Mouse (Mus musculus) heart, postnatal 0 days (tissue): Measurements from ENCODE around the gene Msh5. TPM values are rescaled to one million over a fixed set of nuclear protein-coding genes. Genes with fewer than 3 reads are reported as not detected.

Experiments
- ATAC-seq: fragments of 200-750 bp; cut with Nextera tagmentation; 2 replicates; pipeline ENCODE4 v1.8.0; 2017; ENCODE audit warnings: low read depth, moderate number of reproducible peaks, moderate library complexity; ENCODE audit not compliant: insufficient read depth
- DNase-seq: peaks from one replicate; pipeline ENCODE4 v3.0.0-alpha.2; 2016; ENCODE audit warnings: low spot score
- H3K27ac ChIP-seq: fragments of 300-500 bp; sonication (generic); 2 replicates; pipeline ENCODE4 v1.5.1; 2014; ENCODE audit warnings: low read depth, mild to moderate bottlenecking
- H3K27me3 ChIP-seq: fragments of 300-500 bp; sonication (generic); 2 replicates; pipeline ENCODE4 v1.6.1; 2014; ENCODE audit warnings: low read length, mixed read lengths; ENCODE audit not compliant: control insufficient read depth, insufficient read depth
- H3K36me3 ChIP-seq: fragments of 300-500 bp; sonication (generic); replicated peaks from 2 replicates; pipeline ENCODE4 v1.6.1; 2014; ENCODE audit warnings: low read length, mixed read lengths; ENCODE audit not compliant: control insufficient read depth, insufficient read depth
- H3K4me1 ChIP-seq: fragments of 300-500 bp; sonication (generic); 2 replicates; pipeline ENCODE4 v1.6.1; 2014; ENCODE audit warnings: antibody characterized with exemption; ENCODE audit not compliant: control insufficient read depth, insufficient read depth
- H3K4me2 ChIP-seq: fragments of 300-500 bp; sonication (generic); 2 replicates; pipeline ENCODE4 v1.6.1; 2014; ENCODE audit warnings: low read depth, mild to moderate bottlenecking, low read length, moderate library complexity
- H3K4me3 ChIP-seq: fragments of 300-500 bp; sonication (generic); 2 replicates; pipeline ENCODE4 v1.5.1; 2014; ENCODE audit warnings: low read depth, low read length
- H3K9ac ChIP-seq: fragments of 300-500 bp; sonication (generic); replicated peaks from 2 replicates; pipeline ENCODE4 v1.6.1; 2014; ENCODE audit warnings: low read depth, low read length, mixed read lengths
- H3K9me3 ChIP-seq: fragments of 300-500 bp; sonication (generic); replicated peaks from 2 replicates; pipeline ENCODE4 v1.6.1; 2016; ENCODE audit warnings: low read length; ENCODE audit not compliant: control insufficient read depth
- CTCF ChIP-seq: IDR thresholded peaks from 2 replicates; pipeline ENCODE4 v1.5.1; 2016; ENCODE audit warnings: antibody characterized with exemption, control low read depth, low read depth
- EP300 ChIP-seq: IDR thresholded peaks from 2 replicates; pipeline ENCODE4 v1.6.1; 2016; ENCODE audit warnings: antibody characterized with exemption, low read depth
- WGBS: fragments of 180-500 bp; shearing (Covaris S2); extraction: QIAGEN DNeasy Blood & Tissue Kit; methylation state at CpG from one replicate; pipeline ENCODE4 v1.1.7; 2014; 5-methylcytosine and 5-hydroxymethylcytosine counted together
- polyA plus RNA-seq: library from polyadenylated mRNA; unstranded; fragments of >200 nt; fragmentation: Nextera tagmentation; extraction: Ambion mirVana; gene quantifications from 2 replicates; pipeline ENCODE4 v1.2.1, GENCODE M21; 2015
- total RNA-seq: library from RNA; depleted of rRNA; stranded (reverse); fragments of >200 nt; gene quantifications from 2 replicates; pipeline ENCODE4 v1.2.3, GENCODE M21; 2014; ENCODE audit warnings: low replicate concordance

Gene Msh5
- total and polyA plus RNA-seq, 2 experiments from 2014 or later: 1.2 to 1.4 TPM

DNA sequence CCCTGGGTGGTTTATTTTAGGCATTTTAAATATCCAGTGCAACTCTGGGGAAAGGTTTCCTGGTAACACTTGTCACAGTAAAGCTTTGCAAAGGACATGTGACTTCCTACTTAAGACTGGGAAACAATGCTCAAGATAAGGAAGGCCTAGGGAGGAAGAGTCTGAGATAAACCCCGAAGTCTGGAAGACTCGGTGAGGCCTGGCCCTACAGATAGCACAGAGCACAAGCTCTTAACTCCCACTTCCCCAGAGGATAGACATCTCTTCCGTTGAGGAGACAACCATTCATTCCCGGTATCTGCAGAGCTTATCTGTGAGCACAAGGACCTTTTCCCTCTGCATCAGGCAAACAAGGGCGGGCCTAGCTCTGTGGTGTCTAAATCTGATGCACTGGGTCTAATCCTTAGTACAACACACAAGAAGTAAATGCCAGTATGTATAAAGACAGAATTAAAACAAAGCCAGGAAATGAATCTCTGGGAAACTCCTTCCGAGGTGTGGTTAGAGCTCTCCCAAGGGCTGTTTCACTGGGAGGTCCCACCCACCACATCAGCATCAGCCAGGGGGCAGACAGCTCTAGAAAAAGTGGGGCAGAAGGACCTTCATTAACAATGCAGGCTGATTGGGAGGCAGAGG is 24.6 kb downstream of the Msh5 start:
- WGBS: 23% methylated on average over 6 of the region's 6 CpGs
- Histone ChIP-seq H3K27me3 (0 out of 2 replicates have a peak, but pooled peaks cover 3% of the 10 kb centered on the region), H3K4me2 (peak overlapping the region; percentile 40; the same call in 1 of the 2 replicates), H3K36me3 (no peaks in the 10 kb centered on the region), H3K4me3 (no peak overlapping the region), H3K9me3 (no peaks in the 10 kb centered on the region), H3K4me1 (no peaks in the 10 kb centered on the region; the same call in 1 of the 2 replicates), H3K27ac (peak overlapping the region; percentile 88), H3K9ac (no peak overlapping the region)
- TF ChIP-seq CTCF (peak; percentile 33), EP300 (no peak; the same call in 1 of the 2 replicates)
- DNase-seq: peak; percentile 76
- ATAC-seq: peak; percentile 78

DNA sequence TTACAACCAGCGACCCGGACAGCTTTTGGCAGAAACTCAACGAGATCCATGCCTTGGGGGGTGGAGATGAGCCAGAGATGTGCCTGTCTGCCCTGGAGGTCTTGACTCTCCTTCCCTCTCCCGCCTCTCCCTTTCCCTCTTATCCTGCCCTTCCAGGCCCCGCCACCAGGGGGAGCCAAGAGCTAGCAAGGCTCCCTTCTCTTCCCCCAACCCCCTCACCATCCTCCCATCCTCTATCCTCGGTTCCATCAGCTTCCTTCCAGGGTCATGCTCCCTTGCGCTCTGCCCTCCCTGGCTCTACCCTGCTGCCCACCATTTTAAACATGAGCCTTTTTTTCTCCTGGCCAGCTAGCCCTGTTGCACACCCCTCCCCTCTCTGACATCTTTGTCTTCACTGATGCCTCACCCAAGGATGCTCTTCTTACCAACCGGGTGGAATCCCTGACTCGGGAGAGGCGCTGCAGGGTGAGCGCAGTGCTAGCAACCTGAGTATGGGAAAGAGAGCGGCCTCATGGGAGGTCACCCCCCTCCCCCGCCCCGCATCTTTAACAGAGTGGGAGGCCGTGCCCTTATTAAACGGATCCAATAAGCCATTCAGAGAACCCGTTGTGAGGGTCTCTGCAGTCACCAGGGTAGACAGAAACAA is 25.3 kb downstream of the Msh5 start:
- DNase-seq: peak; percentile 76
- no peak overlapping the region for H3K9ac ChIP-seq
- H3K27ac ChIP-seq: peak overlapping the region; percentile 88
- 0 out of 2 replicates have a peak, but pooled peaks cover 3% of the 10 kb centered on the region for H3K27me3 ChIP-seq
- peak overlapping the region; percentile 40 for H3K4me2 ChIP-seq
- peak; percentile 34 for ATAC-seq
- no peaks in the 10 kb centered on the region for H3K36me3 ChIP-seq
- TF ChIP-seq CTCF (peak; percentile 99), EP300 (no peak; the same call in 1 of the 2 replicates)
- peaks cover 7% of the 10 kb centered on the region for H3K4me1 ChIP-seq
- 6% methylated on average over 16 of the region's 17 CpGs for WGBS
- no peaks in the 10 kb centered on the region for H3K9me3 ChIP-seq
- no peak overlapping the region for H3K4me3 ChIP-seq

DNA sequence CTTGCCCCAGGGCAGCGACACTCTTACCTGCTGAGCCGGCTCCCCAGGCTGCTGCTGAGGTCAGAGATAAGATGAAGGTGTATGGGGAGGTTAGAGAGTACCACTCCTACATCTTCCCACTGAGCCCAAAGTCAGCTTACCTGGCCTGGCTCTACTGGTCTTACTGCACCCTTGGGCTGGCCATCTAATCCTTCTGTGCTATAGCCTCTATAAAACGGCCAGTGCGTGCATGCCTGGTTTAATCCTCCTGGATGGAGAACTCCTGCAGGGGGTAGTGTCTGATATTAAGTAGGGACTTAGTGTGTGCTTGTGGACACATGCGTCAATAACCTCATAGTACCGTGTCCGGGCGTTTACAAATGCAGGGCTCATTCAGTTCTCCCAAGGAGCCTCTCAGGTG is 26.0 kb downstream of the Msh5 start:
- 81% methylated on average over 8 of the region's 8 CpGs for WGBS
- H3K4me1 ChIP-seq: peaks cover 11% of the 10 kb centered on the region
- no peak overlapping the region for H3K4me3 ChIP-seq

DNA sequence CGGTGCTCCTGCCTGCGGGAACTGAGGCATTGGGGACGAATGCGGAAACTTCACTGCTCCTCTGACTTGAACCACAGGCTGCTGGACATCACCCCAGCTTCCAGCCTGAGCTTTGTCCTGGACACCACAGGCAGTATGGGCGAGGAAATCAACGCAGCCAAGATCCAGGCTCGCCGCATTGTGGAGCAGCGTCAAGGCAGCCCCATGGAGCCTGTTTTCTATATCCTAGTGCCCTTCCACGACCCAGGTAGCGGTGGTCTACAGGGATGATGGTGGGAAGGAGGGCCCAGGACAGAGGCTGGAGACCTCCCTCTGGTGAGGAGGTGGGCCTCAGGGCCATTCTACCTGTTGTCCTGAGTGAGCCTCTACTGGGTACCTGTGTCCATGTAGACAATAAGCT is 26.7 kb downstream of the Msh5 start:
- ATAC-seq (no peak), DNase-seq (no peak)
- Histone ChIP-seq H3K9me3 (no peaks in the 10 kb centered on the region), H3K36me3 (peaks cover 7% of the 10 kb centered on the region; the same call in 1 of the 2 replicates), H3K4me2 (no peak overlapping the region), H3K4me1 (peaks cover 11% of the 10 kb centered on the region), H3K4me3 (no peak overlapping the region), H3K27ac (no peak overlapping the region), H3K9ac (no peak overlapping the region), H3K27me3 (no peaks in the 10 kb centered on the region)
- TF ChIP-seq CTCF (no peak), EP300 (no peak)
- 76% methylated on average over 11 of the region's 11 CpGs for WGBS

More for the DNA sequence above, 26.0 kb downstream of the Msh5 start:
- 0 out of 2 replicates have a peak, but pooled peaks cover 1% of the 10 kb centered on the region for H3K27me3 ChIP-seq
- H3K4me2 ChIP-seq: no peak overlapping the region
- no peak for DNase-seq
- H3K36me3 ChIP-seq: peaks cover 1% of the 10 kb centered on the region; the same call in 1 of the 2 replicates
- no peaks in the 10 kb centered on the region for H3K9me3 ChIP-seq
- no peak overlapping the region for H3K9ac ChIP-seq
- TF ChIP-seq CTCF: no peak
- no peak for TF ChIP-seq EP300
- H3K27ac ChIP-seq: no peak overlapping the region
- ATAC-seq: no peak

DNA sequence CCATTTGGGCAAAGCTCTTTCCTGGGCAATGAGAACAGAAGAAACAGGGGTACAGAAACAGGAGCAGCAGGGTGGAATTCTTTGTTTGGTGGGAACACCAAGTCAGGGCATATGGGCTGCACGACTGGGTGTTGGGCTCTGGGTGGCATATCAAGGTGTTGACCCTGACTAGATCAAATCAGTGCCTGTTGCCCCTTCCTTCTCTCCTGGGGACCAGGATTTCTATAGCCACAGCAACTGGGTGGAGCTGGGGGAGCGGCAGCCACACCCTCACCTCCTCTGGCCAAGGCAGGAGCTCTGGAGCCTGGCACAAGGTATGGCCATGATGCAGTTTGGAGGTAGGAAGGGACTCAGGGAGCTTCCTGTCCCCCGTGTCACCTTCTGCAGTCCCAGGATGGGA is 28.4 kb downstream of the Msh5 start:
- Histone ChIP-seq H3K36me3 (peaks cover 24% of the 10 kb centered on the region), H3K4me2 (no peak overlapping the region), H3K9ac (no peak overlapping the region), H3K4me1 (peaks cover 11% of the 10 kb centered on the region), H3K27me3 (no peaks in the 10 kb centered on the region), H3K9me3 (no peaks in the 10 kb centered on the region), H3K27ac (no peak overlapping the region), H3K4me3 (no peak overlapping the region)
- no peak for DNase-seq
- WGBS: 82% methylated on average over 3 of the region's 3 CpGs
- no peak for ATAC-seq
- no peak for TF ChIP-seq EP300
- TF ChIP-seq CTCF: no peak

DNA sequence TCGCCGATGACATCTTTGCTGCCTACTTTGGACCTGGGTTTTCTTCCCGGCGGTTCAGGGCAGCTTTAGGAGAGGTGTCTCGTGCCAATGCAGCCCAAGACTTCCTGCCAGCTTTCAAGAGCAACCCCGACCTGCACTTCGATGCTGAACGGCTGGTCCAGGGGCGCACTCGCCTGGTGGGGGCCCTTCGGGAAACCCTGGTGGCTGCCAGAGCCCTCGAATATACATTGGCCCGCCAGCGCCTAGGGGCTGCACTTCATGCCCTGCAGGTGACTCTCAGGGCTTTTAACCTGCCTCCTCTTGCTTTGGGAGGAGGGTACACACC is 28.9 kb downstream of the Msh5 start:
- ATAC-seq (no peak), DNase-seq (no peak)
- H3K4me2 ChIP-seq: no peak overlapping the region
- no peaks in the 10 kb centered on the region for H3K9me3 ChIP-seq
- no peak overlapping the region for H3K4me3 ChIP-seq
- peaks cover 30% of the 10 kb centered on the region for H3K36me3 ChIP-seq
- H3K9ac ChIP-seq: no peak overlapping the region
- peaks cover 11% of the 10 kb centered on the region for H3K4me1 ChIP-seq
- no peak for TF ChIP-seq CTCF
- no peak for TF ChIP-seq EP300
- H3K27me3 ChIP-seq: no peaks in the 10 kb centered on the region
- H3K27ac ChIP-seq: no peak overlapping the region
- 70% methylated on average over 14 of the region's 14 CpGs for WGBS
